Mouse (Mus musculus) T-cell, adult 2 months (primary cell): ENCODE results near the gene 4930572O03Rik.
"Not testable (repeated sequence)": the region's sequence is repeated elsewhere in the genome, so short reads cannot be mapped to it uniquely, and the experiment has no call there.

Experiments used
- DNase-seq: peaks from one replicate; pipeline ENCODE4 v3.0.0; 2022; ENCODE audit warnings: low spot score

The 4930572O03Rik gene

GRCm38 (mm10) chr5:15656959-15657358 is at the start of gene 4930572O03Rik:
4930572O03Rik (minus strand) TSS chr5:15657059.
- not testable (repeated sequence) for DNase-seq

GRCm38 (mm10) chr5:15702891-15703290 is 46.0 kb upstream of the 4930572O03Rik start:
- not testable (repeated sequence) for DNase-seq

DNA sequence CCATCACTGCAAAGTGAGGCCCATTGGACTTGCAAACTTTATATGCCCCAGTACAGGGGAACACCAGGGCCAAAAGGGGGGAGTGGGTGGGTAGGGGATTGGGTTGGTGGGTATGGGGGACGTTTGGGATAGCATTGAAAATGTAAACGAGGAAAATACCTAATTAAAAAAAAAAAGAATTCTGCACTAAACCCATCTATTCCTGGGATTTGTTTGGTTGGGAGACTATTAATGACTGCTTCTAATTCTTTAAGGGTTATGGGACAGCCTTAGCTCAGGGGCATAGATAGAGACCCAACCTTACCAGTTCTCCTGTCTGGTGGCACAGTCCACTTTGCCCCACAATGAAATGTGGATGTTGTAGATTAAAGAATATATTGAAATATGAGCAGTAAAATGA is 40.9 kb upstream of the 4930572O03Rik start:
- DNase-seq: not testable (repeated sequence)

GRCm38 (mm10) chr5:15691849-15692248 is 35.0 kb upstream of the 4930572O03Rik start:
- DNase-seq: not testable (repeated sequence)

- not testable (repeated sequence) for DNase-seq
These were observed 34.0 kb upstream of the 4930572O03Rik start for GRCm38 (mm10) chr5:15690822-15691221.

GRCm38 (mm10) chr5:15689659-15690213 is 32.9 kb upstream of the 4930572O03Rik start:
- not testable (repeated sequence) for DNase-seq

DNA sequence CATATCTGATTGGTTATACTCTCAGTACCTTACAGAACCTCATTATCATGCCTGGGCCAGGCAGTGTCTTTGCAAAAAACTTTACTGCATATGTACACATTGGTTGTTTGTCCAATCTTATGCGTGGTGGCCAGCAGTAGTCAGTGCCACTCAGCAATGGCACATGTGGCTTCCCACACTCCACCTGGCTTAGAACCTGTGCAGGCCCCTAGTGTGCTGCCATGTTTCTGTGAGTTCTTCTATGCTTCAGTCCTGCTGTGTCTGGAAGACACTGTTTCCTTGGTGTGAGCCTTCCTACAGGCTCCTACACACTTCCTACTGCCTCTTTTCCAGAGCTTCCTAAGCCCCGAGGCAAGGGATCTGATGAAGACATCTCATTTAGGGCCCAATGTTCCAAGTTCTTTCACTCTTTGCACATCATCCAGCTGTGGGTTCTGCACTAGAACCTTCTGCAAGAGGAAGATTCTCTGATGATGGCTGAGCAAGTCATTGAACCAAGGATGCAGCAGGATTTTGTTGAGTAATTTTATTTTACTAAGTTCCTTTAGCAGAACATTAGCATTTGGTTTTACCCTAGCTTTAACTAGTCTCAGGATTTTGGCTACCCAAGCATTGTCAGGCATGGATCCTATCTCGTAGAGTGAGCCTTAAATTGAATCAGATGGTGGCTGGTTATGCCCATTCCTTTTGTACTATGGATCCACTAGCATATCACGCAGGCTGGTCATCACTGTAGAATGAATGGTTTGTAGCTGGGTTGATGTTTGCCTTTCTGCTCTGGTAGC is 32.2 kb upstream of the 4930572O03Rik start:
- DNase-seq: not testable (repeated sequence)

DNA sequence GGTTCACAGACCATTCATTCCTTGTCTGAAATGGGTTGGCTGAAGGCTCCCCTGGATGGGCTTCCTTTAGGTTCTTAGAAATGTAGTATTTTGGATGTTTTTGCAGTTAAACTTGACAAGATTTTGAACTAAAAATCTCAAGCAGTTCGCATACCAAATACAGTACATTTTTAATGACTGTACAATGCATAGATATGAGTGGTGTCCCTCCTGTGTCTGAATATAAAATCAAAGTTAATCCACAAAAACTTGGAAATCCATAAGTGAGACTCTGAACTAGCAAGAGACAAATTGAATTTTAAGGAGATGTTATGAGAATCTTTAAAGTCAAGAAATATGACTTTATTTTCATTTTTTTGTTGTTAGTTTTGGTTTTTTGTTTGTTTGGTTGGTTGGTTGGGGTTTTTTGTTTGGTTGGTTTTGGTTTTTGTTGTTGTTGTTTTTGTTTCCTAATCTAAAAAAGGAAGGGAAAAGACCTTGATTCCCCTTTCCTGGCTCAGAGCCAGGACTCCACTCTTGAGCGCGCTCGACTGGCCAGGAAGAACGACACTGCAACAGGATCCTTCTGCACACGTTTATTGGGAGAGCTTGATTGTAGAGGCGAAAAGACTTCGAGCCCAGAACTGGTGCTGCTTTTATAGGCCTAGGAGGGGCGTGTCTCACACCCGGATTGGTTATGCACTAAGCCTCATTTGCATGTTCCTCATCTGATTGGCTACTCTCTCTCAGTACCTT is 24.6 kb upstream of the 4930572O03Rik start:
- not testable (repeated sequence) for DNase-seq

DNA sequence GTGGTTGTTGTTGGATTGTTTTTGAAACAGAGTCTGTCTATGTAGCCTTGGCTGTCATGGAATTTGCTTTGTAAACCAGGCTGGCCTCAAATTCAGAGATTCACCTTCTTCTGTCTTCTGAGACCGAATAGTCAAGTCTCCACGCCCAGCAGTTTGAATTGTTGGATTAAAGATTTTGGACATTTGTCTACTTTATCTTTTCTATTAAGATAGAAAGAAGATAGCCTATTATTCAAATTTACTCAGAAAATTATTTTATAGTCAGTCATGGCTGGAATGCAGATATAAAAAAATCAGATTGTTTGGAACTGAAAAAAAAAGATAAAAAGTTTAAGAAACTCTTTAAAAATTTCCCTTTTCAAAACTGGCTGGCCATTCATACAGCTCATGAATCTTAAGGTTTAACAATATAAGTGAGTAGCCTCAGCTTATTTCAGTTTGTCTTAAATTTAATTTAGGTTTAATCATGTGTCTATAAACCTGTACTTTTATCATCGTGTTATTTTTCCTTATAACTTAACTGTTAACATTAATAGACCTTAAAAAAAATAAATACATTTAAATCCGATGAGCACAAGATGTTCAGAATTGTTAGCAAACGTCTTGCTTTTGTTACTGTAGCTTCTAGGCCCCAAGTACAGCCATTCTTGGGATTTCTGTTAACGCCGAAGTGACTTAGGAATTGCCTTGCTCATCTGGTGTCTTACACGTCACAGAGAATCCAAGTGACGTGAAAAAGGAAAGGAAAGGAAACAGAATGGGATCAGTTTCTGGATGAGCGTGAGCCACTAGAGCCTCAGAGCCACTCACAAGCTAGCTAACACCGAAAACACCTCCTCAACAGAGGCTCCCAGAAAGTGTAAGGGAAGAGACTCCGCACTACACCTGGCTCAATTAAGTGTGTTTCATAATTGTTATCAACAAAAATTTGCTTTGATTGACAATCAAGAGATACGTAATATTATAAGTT is 23.4 kb upstream of the 4930572O03Rik start:
- DNase-seq: not testable (repeated sequence)

DNA sequence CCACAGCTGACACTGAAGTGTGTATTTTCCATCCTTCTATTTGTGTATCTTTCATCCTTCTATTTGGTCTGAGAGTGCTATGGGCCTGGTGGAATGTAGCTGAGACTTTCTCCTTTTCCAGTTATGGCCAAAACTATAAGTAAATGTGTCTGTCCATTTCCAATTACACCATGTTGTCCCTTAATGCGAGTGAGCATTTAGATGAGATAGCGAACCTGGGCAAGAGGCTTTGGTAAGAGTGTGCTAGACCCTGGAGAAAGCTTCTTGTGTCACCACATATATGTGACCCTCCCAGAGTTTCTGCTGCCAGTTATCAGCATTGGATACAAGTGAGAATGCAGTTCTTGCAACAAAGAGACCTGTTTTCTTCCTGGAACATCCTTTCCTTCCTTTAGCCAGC is 22.0 kb upstream of the 4930572O03Rik start:
- not testable (repeated sequence) for DNase-seq

GRCm38 (mm10) chr5:15677750-15678149 is 20.9 kb upstream of the 4930572O03Rik start:
- DNase-seq: not testable (repeated sequence)

GRCm38 (mm10) chr5:15674429-15675244 is 17.8 kb upstream of the 4930572O03Rik start:
- not testable (repeated sequence) for DNase-seq

DNA sequence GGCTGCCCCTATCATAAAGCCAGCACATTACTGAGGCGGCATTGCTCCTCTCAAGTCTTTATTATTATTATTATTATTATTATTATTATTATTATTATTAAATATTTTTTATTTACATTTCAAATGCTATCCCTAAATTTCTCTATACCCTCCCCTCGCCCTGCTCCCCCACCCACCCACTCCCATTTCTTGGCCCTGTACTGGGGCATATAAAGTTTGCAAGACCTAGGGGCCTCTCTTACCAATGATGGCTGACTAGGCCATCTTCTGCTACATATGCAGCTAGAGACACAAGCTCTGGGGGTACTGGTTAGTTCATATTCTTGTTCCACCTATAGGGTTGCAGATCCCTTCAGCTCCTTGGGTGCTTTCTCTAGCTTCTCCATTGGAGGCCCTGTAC is 17.1 kb upstream of the 4930572O03Rik start:
- not testable (repeated sequence) for DNase-seq

DNA sequence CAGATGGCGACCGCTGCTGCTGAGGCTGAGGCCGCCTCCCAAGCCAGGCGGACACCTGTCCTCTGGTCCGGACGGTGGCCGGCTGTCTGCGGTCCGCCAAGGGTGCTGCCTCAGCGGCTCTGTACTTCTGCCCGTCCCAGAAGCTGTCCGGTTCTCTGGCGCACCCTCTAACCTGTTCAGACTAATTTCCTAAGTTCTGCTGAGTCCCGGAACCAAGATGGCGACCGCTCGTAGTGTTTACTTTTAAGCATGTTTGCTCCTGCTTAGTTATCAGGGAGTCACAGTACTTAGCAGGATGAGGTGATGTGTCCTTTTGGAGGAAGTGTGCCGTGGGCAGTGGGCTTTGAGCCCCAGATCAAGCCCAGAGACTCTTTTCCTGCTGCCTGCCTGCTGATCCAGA is 13.9 kb upstream of the 4930572O03Rik start:
- not testable (repeated sequence) for DNase-seq

DNA sequence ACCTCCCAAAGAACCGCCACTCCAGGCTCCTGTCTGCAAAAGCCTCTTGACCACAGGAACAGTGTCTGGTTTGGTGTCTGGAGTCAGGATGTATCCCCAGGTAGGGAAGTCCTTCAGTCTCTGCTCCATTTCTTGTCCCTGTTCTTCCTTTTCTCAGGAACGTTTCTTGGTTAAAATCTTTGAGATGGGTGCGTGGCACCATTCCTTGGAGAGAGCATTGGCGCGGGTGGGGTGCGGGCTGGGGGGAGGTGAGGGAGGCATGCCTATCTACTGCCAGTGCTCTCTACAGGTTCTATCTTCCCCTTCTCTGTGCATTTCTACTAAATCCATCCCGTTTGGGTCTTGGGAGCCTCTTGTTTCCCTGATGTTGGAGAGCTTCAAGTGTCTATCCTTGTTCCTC is 7.0 kb upstream of the 4930572O03Rik start:
- DNase-seq: not testable (repeated sequence)

- DNase-seq: not testable (repeated sequence)
These were observed 4.5 kb downstream of the 4930572O03Rik start for GRCm38 (mm10) chr5:15652334-15652733.

DNA sequence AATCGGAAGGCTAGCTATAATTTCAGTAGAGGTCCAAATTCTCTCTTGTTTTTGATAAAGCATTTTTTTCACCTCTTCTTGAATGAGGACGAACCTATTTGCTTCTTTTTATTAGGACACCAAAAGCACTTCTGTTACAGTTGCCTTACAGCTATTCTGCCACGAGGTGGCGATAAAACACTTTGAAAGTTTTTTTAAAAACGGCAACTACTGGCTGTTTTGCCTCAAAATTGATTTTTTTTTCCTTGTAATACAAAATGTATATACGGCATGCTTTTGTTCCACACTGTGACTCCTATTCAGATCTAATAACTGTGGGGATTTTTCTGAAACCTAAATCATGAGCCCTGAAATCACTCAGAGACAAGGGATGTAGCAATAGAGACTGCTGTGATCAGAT is 11.2 kb downstream of the 4930572O03Rik start:
- not testable (repeated sequence) for DNase-seq

GRCm38 (mm10) chr5:15637637-15638036 is 19.2 kb downstream of the 4930572O03Rik start:
- not testable (repeated sequence) for DNase-seq

GRCm38 (mm10) chr5:15630068-15630467 is 26.8 kb downstream of the 4930572O03Rik start:
- DNase-seq: not testable (repeated sequence)

DNA sequence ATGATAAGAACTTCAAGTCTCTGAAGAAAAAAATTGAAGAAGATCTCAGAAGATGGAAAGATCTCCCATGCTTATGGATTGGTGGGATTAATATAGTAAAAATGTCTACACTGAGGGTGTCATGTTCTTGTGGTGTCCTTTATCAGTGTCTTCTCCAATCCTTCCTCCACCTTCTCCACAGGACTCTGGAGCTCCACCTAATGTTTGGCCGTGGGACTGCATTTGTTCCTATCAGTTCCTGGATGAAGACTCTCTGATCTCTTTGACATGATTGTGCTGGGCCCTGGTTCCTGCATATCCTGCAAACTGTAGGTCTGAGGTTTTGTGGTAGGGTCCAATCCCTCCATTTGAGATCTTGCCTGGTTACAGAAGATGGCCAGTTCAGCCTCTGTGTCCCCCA is 28.7 kb downstream of the 4930572O03Rik start:
- not testable (repeated sequence) for DNase-seq
